Mouse (Mus musculus) E14TG2a.4 (cell line): ENCODE data around the gene Atp6v0e.

Source experiments
- H3K27me3 ChIP-seq: 2 replicates; pipeline ENCODE4 v1.6.1; 2014; ENCODE audit warnings: low read length, control low read depth; ENCODE audit not compliant: insufficient read depth
- H3K36me3 ChIP-seq: 2 replicates; pipeline ENCODE4 v1.6.1; 2014; ENCODE audit warnings: low read length, control low read depth; ENCODE audit not compliant: insufficient read depth
- H3K4me1 ChIP-seq: replicated peaks from 2 replicates; pipeline ENCODE4 v1.6.1; 2014; ENCODE audit warnings: low read depth, low read length, control low read depth
- H3K4me3 ChIP-seq: replicated peaks from 2 replicates; pipeline ENCODE4 v1.5.1; 2014; ENCODE audit warnings: mild to moderate bottlenecking, low read length
- H3K9me3 ChIP-seq: 2 replicates; pipeline ENCODE4 v1.6.1; 2014; ENCODE audit warnings: low read length, control low read depth
- CTCF ChIP-seq: conservative IDR thresholded peaks from 2 replicates; pipeline ENCODE4 v1.5.1; 2014; ENCODE audit warnings: low read length
- NANOG ChIP-seq: IDR thresholded peaks from 2 replicates; pipeline ENCODE4 v1.6.1; 2014; ENCODE audit warnings: borderline replicate concordance, low read length, mixed read lengths
- POU5F1 ChIP-seq: IDR thresholded peaks from 2 replicates; pipeline ENCODE4 v1.6.1; 2014; ENCODE audit warnings: low read length, borderline replicate concordance

Atp6v0e gene

DNA sequence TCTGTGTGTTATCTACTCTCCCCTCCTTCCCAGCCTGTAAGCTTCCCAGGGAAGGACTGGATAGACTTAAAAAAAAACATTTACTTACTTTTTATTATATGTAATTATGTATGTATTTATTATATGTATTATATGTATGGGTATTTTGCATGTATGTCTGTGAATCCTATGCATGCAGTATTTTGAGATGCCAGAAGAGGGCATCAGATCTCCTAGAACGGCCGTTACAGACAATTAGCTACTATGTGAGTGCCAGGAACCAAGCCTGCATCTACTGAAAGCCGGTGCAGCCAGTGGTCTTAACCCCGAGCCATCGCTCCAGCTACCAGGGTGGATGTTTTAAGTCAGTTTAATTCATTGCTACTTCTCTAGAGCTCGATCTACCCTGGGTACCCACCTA, 18.2 kb downstream of the Atp6v0e start:
- Histone ChIP-seq H3K36me3 (peaks cover 38% of the 10 kb centered on the region), H3K4me3 (no peak overlapping the region), H3K27me3 (no peaks in the 10 kb centered on the region), H3K4me1 (peaks cover 34% of the 10 kb centered on the region), H3K9me3 (no peaks in the 10 kb centered on the region)
- no peak for TF ChIP-seq POU5F1
- TF ChIP-seq CTCF: peak; percentile 37

DNA sequence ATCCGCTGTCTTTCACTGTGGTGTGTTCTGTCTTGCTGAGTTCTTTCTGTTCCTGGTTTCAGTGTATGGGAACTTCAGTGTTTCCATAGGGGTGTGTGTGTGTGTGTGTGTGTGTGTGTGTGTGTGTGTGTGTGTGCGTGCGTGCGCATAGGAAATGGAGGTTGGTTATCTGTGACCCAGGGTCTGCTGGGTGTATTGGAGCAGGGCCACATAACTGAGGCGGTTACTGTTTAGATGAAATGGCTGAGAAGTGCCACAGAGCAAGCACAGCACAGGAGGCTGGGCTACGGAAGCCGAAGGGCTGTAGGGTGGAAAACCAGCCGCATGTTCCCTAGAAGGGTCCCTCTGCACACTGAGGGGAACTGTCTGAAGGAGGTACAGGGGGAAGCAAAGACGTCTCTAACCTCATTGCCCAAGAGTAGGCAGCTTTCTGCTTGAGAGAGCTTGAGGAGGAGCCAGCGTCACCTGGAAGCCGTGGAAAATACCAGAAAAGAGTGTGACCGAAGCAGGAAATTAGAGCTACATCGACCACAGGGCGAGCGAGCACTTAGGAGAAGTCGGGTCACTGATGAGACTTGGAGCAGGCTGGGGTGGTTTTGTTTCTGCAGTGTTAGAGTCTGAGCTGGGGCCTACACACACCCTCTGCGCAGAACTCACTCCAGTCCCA, 23.4 kb downstream of the Atp6v0e start:
- Histone ChIP-seq H3K4me1 (peaks cover 39% of the 10 kb centered on the region), H3K36me3 (peaks cover 32% of the 10 kb centered on the region), H3K27me3 (no peaks in the 10 kb centered on the region), H3K9me3 (no peaks in the 10 kb centered on the region), H3K4me3 (no peak overlapping the region)
- TF ChIP-seq POU5F1: no peak
- no peak for TF ChIP-seq CTCF
- no peak for TF ChIP-seq NANOG

DNA sequence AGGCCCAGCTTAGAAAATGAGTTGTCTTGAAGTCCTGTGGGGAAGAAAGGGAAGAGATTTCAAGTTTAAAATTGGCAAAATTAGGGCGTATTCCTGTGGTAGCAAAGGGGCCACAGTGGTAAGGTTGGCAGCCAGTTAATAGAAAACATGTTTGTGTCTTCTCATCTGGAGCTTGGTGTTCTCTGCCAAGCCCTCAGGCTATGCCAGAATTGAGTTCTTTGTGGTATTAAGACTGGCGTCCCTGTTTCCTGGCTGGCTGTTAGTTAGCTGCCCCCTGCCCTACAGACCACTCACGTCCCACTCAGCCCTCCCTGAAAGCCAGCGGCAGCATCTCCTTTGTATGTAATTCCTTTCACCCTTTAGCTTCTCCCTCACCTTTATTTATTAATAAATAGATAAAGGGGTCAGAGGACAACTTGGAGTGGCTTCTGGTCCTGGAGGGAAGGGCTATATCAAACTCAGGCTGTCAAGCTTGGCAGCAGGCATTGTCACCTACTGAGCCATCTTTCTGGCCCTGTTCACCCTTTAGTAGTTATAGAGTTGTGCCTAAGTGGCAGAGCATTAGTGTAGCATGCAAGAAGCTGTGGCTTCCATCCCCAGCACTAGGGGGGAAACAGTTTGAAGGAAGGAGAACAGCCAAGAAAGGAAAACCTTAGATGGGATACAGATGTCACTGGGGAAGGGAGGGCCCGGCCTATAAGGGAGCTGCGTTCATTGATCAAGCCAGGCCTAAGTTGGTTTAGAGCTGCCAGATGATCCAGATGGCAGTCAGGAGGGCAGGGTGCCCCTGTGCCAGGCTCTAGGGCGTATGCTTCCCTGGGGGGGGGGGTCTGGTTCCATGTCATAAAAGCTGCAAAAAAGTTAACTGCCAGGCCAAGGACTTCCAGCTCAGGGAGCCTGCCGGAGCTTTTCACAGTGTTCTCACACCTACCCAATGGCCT, 26.0 kb downstream of the Atp6v0e start:
- no peaks in the 10 kb centered on the region for H3K9me3 ChIP-seq

DNA sequence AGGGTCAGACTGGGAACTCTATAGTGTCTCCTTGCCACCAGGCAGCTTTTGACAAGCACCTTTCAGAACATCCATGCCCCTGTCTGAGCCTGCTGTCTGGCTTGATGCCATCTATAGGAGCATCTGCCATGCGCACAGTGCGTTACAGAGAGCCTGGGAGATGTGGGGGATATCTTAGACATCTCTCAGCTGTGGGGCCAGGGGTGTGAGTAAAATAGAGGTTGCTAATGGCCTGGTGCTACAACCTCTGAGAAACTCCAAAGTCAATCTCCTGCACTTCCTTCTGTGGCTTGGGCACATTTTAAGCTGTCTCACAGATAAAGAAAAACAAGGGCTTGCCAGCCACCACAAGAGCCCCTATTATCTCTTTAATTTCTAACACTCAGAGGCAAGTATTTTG, 26.8 kb downstream of the Atp6v0e start:
- Histone ChIP-seq H3K36me3 (peaks cover 37% of the 10 kb centered on the region), H3K27me3 (no peaks in the 10 kb centered on the region), H3K4me3 (no peak overlapping the region), H3K4me1 (peaks cover 34% of the 10 kb centered on the region), H3K9me3 (no peaks in the 10 kb centered on the region)
- TF ChIP-seq NANOG (no peak), POU5F1 (no peak), CTCF (no peak)

More for the DNA sequence above, 26.0 kb downstream of the Atp6v0e start:
- no peaks in the 10 kb centered on the region for H3K27me3 ChIP-seq
- peaks cover 34% of the 10 kb centered on the region for H3K4me1 ChIP-seq
- H3K36me3 ChIP-seq: peaks cover 37% of the 10 kb centered on the region
- H3K4me3 ChIP-seq: no peak overlapping the region
- TF ChIP-seq POU5F1 (no peak), NANOG (no peak), CTCF (no peak)

DNA sequence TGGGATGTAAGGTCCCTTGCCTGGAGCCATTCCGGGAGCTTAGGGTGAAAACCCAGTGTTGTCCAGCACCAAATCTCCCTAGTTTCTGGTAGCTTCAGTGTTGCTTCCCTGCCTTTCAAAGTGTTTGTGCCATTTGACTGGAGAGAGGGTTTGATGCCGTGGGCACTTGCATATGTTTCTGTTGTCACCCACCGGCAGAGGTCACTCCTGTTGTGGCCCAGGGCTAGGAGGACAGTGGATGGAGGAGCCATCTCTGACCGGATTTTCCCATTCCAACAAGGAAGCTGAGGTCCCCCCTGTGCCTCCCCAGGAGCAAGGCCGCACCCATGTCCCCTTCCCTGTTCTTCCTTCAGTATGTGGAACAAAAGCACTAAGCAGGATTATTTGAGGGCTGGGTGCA, 27.2 kb downstream of the Atp6v0e start:
- Histone ChIP-seq H3K4me1 (peaks cover 32% of the 10 kb centered on the region), H3K27me3 (no peaks in the 10 kb centered on the region), H3K4me3 (no peak overlapping the region), H3K36me3 (peaks cover 38% of the 10 kb centered on the region), H3K9me3 (no peaks in the 10 kb centered on the region)
- TF ChIP-seq CTCF: no peak
- TF ChIP-seq POU5F1: no peak
- TF ChIP-seq NANOG: no peak

DNA sequence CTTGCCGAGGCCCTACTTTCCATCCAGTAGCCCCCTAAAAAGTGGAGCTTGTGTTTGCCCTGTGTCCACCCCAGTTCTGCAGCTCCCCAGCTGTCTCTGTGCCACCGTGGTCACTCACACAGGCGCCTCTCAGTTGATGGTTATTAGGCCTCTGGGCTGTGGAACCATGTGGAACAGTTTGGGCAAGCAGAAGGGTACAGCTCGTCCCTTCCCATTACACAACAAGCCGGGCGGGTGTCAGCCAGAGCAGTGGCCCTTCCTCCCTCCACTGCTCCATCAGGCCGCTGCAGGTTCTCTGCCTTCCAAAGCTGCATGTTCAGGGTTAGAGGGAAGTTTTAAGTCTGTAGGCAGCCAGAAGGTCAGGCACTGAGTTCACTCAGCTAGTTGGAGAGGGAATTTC, 28.1 kb downstream of the Atp6v0e start:
- Histone ChIP-seq H3K27me3 (no peaks in the 10 kb centered on the region), H3K4me1 (peaks cover 28% of the 10 kb centered on the region), H3K36me3 (peaks cover 41% of the 10 kb centered on the region), H3K4me3 (no peak overlapping the region), H3K9me3 (no peaks in the 10 kb centered on the region)
- TF ChIP-seq POU5F1 (no peak), NANOG (no peak), CTCF (no peak)

DNA sequence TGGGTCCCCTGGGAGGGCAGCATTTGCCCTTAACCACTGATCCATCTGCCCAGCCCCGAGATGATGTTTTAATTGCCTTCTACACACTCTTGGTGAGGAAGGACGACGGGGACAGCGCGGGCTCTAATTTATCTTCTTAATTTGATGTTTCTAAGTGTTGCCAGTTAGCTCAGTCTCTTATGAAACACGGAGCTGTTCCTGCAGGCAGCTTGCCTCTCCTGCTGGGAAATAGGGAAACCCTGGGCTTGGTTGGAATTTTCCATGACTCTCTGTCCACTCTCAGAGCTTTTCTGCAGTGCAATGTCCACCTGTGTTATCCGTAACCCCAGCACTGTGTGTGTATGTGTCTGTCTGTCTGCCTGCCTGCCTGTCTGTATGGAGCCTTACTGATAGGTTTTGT, 30.4 kb downstream of the Atp6v0e start:
- peaks cover 57% of the 10 kb centered on the region for H3K36me3 ChIP-seq
- no peak overlapping the region for H3K4me3 ChIP-seq
- no peaks in the 10 kb centered on the region for H3K27me3 ChIP-seq
- no peaks in the 10 kb centered on the region for H3K9me3 ChIP-seq
- no peak for TF ChIP-seq POU5F1
- TF ChIP-seq NANOG: no peak
- no peak for TF ChIP-seq CTCF
- peaks cover 17% of the 10 kb centered on the region for H3K4me1 ChIP-seq

DNA sequence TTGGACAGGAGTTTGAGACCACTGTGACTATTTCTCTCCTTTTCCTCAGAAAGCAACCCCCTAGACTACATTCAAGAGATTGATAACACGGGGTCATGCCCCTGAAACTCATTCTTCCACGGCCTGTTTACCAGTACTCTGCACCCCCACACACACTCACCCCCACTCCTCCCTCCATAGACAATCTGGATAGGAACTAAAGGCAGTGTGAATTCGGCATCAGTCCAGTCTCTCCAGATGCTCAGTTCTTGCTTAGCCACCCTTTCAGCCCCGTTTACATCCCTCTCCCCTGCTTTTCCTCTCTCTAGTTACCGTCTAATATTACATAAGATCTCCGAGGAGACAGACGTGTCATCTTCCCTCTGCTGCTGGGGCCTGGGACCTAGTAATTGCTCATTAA, 31.1 kb downstream of the Atp6v0e start:
- H3K4me1 ChIP-seq: peaks cover 17% of the 10 kb centered on the region
- no peaks in the 10 kb centered on the region for H3K27me3 ChIP-seq
- H3K4me3 ChIP-seq: no peak overlapping the region
- H3K9me3 ChIP-seq: no peaks in the 10 kb centered on the region
- TF ChIP-seq CTCF (no peak), NANOG (no peak), POU5F1 (no peak)
- H3K36me3 ChIP-seq: peaks cover 60% of the 10 kb centered on the region
